Mouse (Mus musculus): ENCODE results near the gene Ppp1r10. TPM values are rescaled to one million over a fixed set of nuclear protein-coding genes. Genes with fewer than 3 reads are reported as not detected.
A peak's percentile ranks its signal among the peaks of the same experiment; 100 is the strongest.

Gene Ppp1r10
- polyA plus RNA-seq, 1 experiment from 2014 or later: 35.0 TPM

GRCm38 (mm10) chr17:35879245-35880057 lies 36.8 kb upstream of the Ppp1r10 start, which contains the start of gene Dhx16:
TSS of gene Dhx16 (plus strand) at chr17:35879819.
- Histone ChIP-seq H3K4me1 (peaks cover 15% of the 10 kb centered on the region), H3K9ac (peak within 1 kb of the TSS; percentile 69), H3K27me3 (no peaks in the 10 kb centered on the region), H3K9me3 (no peaks in the 10 kb centered on the region), H3K27ac (peak within 1 kb of the TSS; percentile 57), H3K4me2 (peak within 1 kb of the TSS; percentile 51), H3K4me3 (peak within 1 kb of the TSS; percentile 64), H3K36me3 (peaks cover 47% of the 10 kb centered on the region)
- WGBS: 5% methylated on average over 66 of the region's 66 CpGs
- ATAC-seq (ENCODE audit: insufficient number of reproducible peaks, low FRiP score, low TSS enrichment, low read depth): peak; percentile 84

- peaks cover 13% of the 10 kb centered on the region for H3K4me1 ChIP-seq
- no peak overlapping the region for H3K4me2 ChIP-seq
- H3K4me3 ChIP-seq: no peak overlapping the region
- H3K27ac ChIP-seq: no peak overlapping the region
- no peaks in the 10 kb centered on the region for H3K9me3 ChIP-seq
- H3K27me3 ChIP-seq: no peaks in the 10 kb centered on the region
- ATAC-seq (ENCODE audit: insufficient number of reproducible peaks, low FRiP score, low TSS enrichment, low read depth): no peak
- WGBS: 87% methylated on average over 17 of the region's 17 CpGs
- no peak overlapping the region for H3K9ac ChIP-seq
- peaks cover 63% of the 10 kb centered on the region for H3K36me3 ChIP-seq
These were observed 33.3 kb upstream of the Ppp1r10 start for GRCm38 (mm10) chr17:35882924-35883323.

GRCm38 (mm10) chr17:35883777-35884176 lies 32.5 kb upstream of the Ppp1r10 start:
- Histone ChIP-seq H3K36me3 (peaks cover 71% of the 10 kb centered on the region), H3K4me1 (peaks cover 13% of the 10 kb centered on the region), H3K9me3 (no peaks in the 10 kb centered on the region), H3K4me2 (no peak overlapping the region), H3K27ac (no peak overlapping the region), H3K27me3 (no peaks in the 10 kb centered on the region), H3K9ac (no peak overlapping the region), H3K4me3 (no peak overlapping the region)
- 93% methylated on average over 14 of the region's 14 CpGs for WGBS
- ATAC-seq (ENCODE audit: insufficient number of reproducible peaks, low FRiP score, low TSS enrichment, low read depth): no peak

- Histone ChIP-seq H3K27ac (no peak overlapping the region), H3K9ac (no peak overlapping the region), H3K4me2 (no peak overlapping the region), H3K4me3 (no peak overlapping the region), H3K4me1 (no peaks in the 10 kb centered on the region), H3K27me3 (no peaks in the 10 kb centered on the region), H3K9me3 (no peaks in the 10 kb centered on the region), H3K36me3 (peaks cover 93% of the 10 kb centered on the region)
- ATAC-seq (ENCODE audit: insufficient number of reproducible peaks, low FRiP score, low TSS enrichment, low read depth): no peak
- WGBS: 87% methylated on average over 14 of the region's 17 CpGs
These were observed 28.5 kb upstream of the Ppp1r10 start for GRCm38 (mm10) chr17:35887725-35888124.

- ATAC-seq (ENCODE audit: insufficient number of reproducible peaks, low FRiP score, low TSS enrichment, low read depth): peak; percentile 90
- H3K36me3 ChIP-seq: peaks cover 56% of the 10 kb centered on the region
- WGBS: under 1% methylated on average over 86 of the region's 86 CpGs
These were observed 19.2 kb upstream of the Ppp1r10 start, which contains the start of gene 2310061I04Rik for GRCm38 (mm10) chr17:35896781-35897643. TSS of gene 2310061I04Rik (minus strand) at chr17:35897431.

GRCm38 (mm10) chr17:35897644-35898573 lies 18.3 kb upstream of the Ppp1r10 start:
- peak overlapping the region; percentile 43; the same call in 1 of the 2 replicates for H3K27ac ChIP-seq
- ATAC-seq (ENCODE audit: insufficient number of reproducible peaks, low FRiP score, low TSS enrichment, low read depth): 0 out of 2 replicates have a peak, but pooled peaks have one; percentile 21

More at GRCm38 (mm10) chr17:35896781-35897643, 19.2 kb upstream of the Ppp1r10 start, which contains the start of gene 2310061I04Rik:
- H3K27me3 ChIP-seq: no peaks in the 10 kb centered on the region
- H3K4me3 ChIP-seq: peak within 1 kb of the TSS; percentile 84
- H3K4me2 ChIP-seq: peak within 1 kb of the TSS; percentile 98
- no peaks in the 10 kb centered on the region for H3K9me3 ChIP-seq
- peak within 1 kb of the TSS; percentile 86 for H3K27ac ChIP-seq
- H3K9ac ChIP-seq: peak within 1 kb of the TSS; percentile 79
- peaks cover 18% of the 10 kb centered on the region for H3K4me1 ChIP-seq

GRCm38 (mm10) chr17:35900636-35901035 lies 15.6 kb upstream of the Ppp1r10 start:
- Histone ChIP-seq H3K9ac (no peak overlapping the region), H3K36me3 (peaks cover 57% of the 10 kb centered on the region), H3K4me1 (peaks cover 18% of the 10 kb centered on the region), H3K9me3 (no peaks in the 10 kb centered on the region), H3K27me3 (no peaks in the 10 kb centered on the region), H3K4me2 (no peak overlapping the region), H3K4me3 (no peak overlapping the region), H3K27ac (no peak overlapping the region)
- WGBS: 89% methylated on average over 3 of the region's 3 CpGs
- no peak for ATAC-seq (ENCODE audit: insufficient number of reproducible peaks, low FRiP score, low TSS enrichment, low read depth)

More at GRCm38 (mm10) chr17:35897644-35898573, 18.3 kb upstream of the Ppp1r10 start:
- Histone ChIP-seq H3K27me3 (no peaks in the 10 kb centered on the region), H3K9me3 (no peaks in the 10 kb centered on the region), H3K4me1 (peaks cover 18% of the 10 kb centered on the region), H3K36me3 (peaks cover 54% of the 10 kb centered on the region), H3K9ac (0 out of 2 replicates have a peak overlapping the region, but pooled peaks have one; percentile 26), H3K4me3 (peak overlapping the region; percentile 84), H3K4me2 (peak overlapping the region; percentile 98)
- 37% methylated on average over 23 of the region's 23 CpGs for WGBS

GRCm38 (mm10) chr17:35903343-35903991 lies 12.8 kb upstream of the Ppp1r10 start:
- Histone ChIP-seq H3K4me1 (peaks cover 11% of the 10 kb centered on the region), H3K4me3 (no peak overlapping the region), H3K4me2 (no peak overlapping the region), H3K9ac (no peak overlapping the region), H3K36me3 (peaks cover 79% of the 10 kb centered on the region), H3K27ac (peak overlapping the region; percentile 54; the same call in 1 of the 2 replicates), H3K9me3 (no peaks in the 10 kb centered on the region), H3K27me3 (no peaks in the 10 kb centered on the region)
- no peak for ATAC-seq (ENCODE audit: insufficient number of reproducible peaks, low FRiP score, low TSS enrichment, low read depth)
- 81% methylated on average over 9 of the region's 9 CpGs for WGBS

- peak overlapping the region; percentile 54 for H3K27ac ChIP-seq
- no peak overlapping the region for H3K4me3 ChIP-seq
- H3K4me1 ChIP-seq: peaks cover 17% of the 10 kb centered on the region
- no peak for ATAC-seq (ENCODE audit: insufficient number of reproducible peaks, low FRiP score, low TSS enrichment, low read depth)
- WGBS: 82% methylated on average over 4 of the region's 4 CpGs
- H3K27me3 ChIP-seq: no peaks in the 10 kb centered on the region
- H3K9ac ChIP-seq: no peak overlapping the region
- H3K9me3 ChIP-seq: no peaks in the 10 kb centered on the region
- H3K36me3 ChIP-seq: peaks cover 80% of the 10 kb centered on the region
- no peak overlapping the region for H3K4me2 ChIP-seq
These were observed 12.3 kb upstream of the Ppp1r10 start for GRCm38 (mm10) chr17:35903992-35904355.

GRCm38 (mm10) chr17:35905587-35905986 lies 10.6 kb upstream of the Ppp1r10 start:
- ATAC-seq (ENCODE audit: insufficient number of reproducible peaks, low FRiP score, low TSS enrichment, low read depth): no peak
- 91% methylated on average over 1 of the region's 1 CpGs for WGBS
- H3K9ac ChIP-seq: no peak overlapping the region
- H3K4me2 ChIP-seq: no peak overlapping the region
- H3K4me3 ChIP-seq: no peak overlapping the region
- no peaks in the 10 kb centered on the region for H3K9me3 ChIP-seq
- H3K27me3 ChIP-seq: no peaks in the 10 kb centered on the region
- peaks cover 27% of the 10 kb centered on the region for H3K4me1 ChIP-seq
- no peak overlapping the region for H3K27ac ChIP-seq
- peaks cover 65% of the 10 kb centered on the region for H3K36me3 ChIP-seq

Measured in limb, embryonic 15.5 days (tissue).